Mouse (Mus musculus) thymus, adult 2 months (tissue): Measurements from ENCODE around the gene Fem1b.

ENCODE experiments used
- CTCF ChIP-seq: fragments of 200-500 bp; IDR thresholded peaks from 2 replicates; pipeline ENCODE4 v1.5.1; 2012; ENCODE audit warnings: mild to moderate bottlenecking, control low read depth, low read length, moderate library complexity, borderline replicate concordance; ENCODE audit not compliant: control insufficient read depth, poor library complexity, insufficient read depth; ENCODE audit errors: extremely low read depth
- POLR2A ChIP-seq: fragments of 200-500 bp; IDR thresholded peaks from 2 replicates; pipeline ENCODE4 v1.6.1; 2012; ENCODE audit warnings: mild to moderate bottlenecking, low read length, control low read depth, moderate library complexity; ENCODE audit not compliant: control insufficient read depth, poor library complexity, insufficient read depth; ENCODE audit errors: extremely low read depth

DNA sequence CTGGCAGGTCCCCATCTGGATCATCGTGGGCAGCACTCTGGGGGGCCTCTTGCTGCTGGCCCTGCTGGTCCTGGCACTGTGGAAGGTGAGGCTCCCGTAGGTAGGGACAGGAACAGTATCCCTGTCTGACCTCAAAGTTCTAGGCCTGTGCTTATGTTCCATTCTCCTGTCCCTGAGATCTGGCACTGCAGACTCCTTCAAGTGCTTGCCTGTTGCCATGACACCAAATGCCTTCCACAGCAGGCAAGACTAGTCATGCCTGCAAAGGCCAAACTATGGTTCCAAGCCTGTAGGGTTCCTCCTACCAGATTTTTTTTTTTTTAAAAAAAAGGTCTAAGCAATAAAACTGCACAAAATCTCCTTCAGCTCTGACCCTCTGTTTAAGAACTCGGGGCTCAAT lies 29.8 kb downstream of the Fem1b start:
- no peak for TF ChIP-seq CTCF
- TF ChIP-seq POLR2A, result no peak
